Mouse (Mus musculus) intestine, postnatal 0 days (tissue): ENCODE data around the gene Hsf2. TPM values are rescaled to one million over a fixed set of nuclear protein-coding genes. Genes with fewer than 3 reads are reported as not detected.
A peak's percentile ranks its signal among the peaks of the same experiment; 100 is the strongest.
"Not testable (repeated sequence)": the region's sequence is repeated elsewhere in the genome, so short reads cannot be mapped to it uniquely, and the experiment has no call there.

Source experiments
- ATAC-seq: fragments of 200-750 bp; cut with Nextera tagmentation; 2 replicates; pipeline ENCODE4 v1.8.0; 2017; ENCODE audit warnings: mild to moderate bottlenecking, moderate TSS enrichment, moderate library complexity
- H3K27ac ChIP-seq: fragments of 300-500 bp; sonication (generic); 2 replicates; pipeline ENCODE4 v1.5.1; 2014; ENCODE audit warnings: mild to moderate bottlenecking, low read depth, low read length, moderate library complexity
- H3K27me3 ChIP-seq: fragments of 300-500 bp; sonication (generic); replicated peaks from 2 replicates; pipeline ENCODE4 v1.6.1; 2014; ENCODE audit warnings: low read length, mixed read lengths; ENCODE audit not compliant: control insufficient read depth, insufficient read depth
- H3K36me3 ChIP-seq: fragments of 300-500 bp; sonication (generic); 2 replicates; pipeline ENCODE4 v1.6.1; 2014; ENCODE audit warnings: mild to moderate bottlenecking, moderate library complexity; ENCODE audit not compliant: control insufficient read depth, insufficient read depth
- H3K4me1 ChIP-seq: fragments of 300-500 bp; sonication (generic); replicated peaks from 2 replicates; pipeline ENCODE4 v1.6.1; 2014; ENCODE audit warnings: antibody characterized with exemption, low read length, mixed read lengths; ENCODE audit not compliant: control insufficient read depth, insufficient read depth
- H3K4me2 ChIP-seq: fragments of 300-500 bp; sonication (generic); replicated peaks from 2 replicates; pipeline ENCODE4 v1.6.1; 2014; ENCODE audit warnings: low read depth, mild to moderate bottlenecking, moderate library complexity
- H3K4me3 ChIP-seq: fragments of 300-500 bp; sonication (generic); 2 replicates; pipeline ENCODE4 v1.5.1; 2014; ENCODE audit warnings: low read depth, low read length
- H3K9ac ChIP-seq: fragments of 300-500 bp; sonication (generic); 2 replicates; pipeline ENCODE4 v1.6.1; 2014; ENCODE audit warnings: mild to moderate bottlenecking, low read depth, low read length
- H3K9me3 ChIP-seq: fragments of 300-500 bp; sonication (generic); 2 replicates; pipeline ENCODE4 v1.6.1; 2016; ENCODE audit warnings: mixed run types; ENCODE audit not compliant: control insufficient read depth
- CTCF ChIP-seq: sonication (generic); IDR thresholded peaks from 2 replicates; pipeline ENCODE4 v1.5.1; 2016; ENCODE audit warnings: low read depth, mild to moderate bottlenecking, control low read depth, antibody characterized with exemption, moderate library complexity
- WGBS: fragments of 180-500 bp; shearing (Covaris S2); extraction: QIAGEN DNeasy Blood & Tissue Kit; methylation state at CpG from one replicate; pipeline ENCODE4 v1.1.7; 2014; 5-methylcytosine and 5-hydroxymethylcytosine counted together
- polyA plus RNA-seq: library from polyadenylated mRNA; unstranded; fragments of >200 nt; fragmentation: Nextera tagmentation; extraction: Ambion mirVana; gene quantifications from 2 replicates; pipeline ENCODE4 v1.2.1, GENCODE M21; 2015

Hsf2 gene
- polyA plus RNA-seq, 1 experiment from 2014 or later = 9.6 TPM

DNA sequence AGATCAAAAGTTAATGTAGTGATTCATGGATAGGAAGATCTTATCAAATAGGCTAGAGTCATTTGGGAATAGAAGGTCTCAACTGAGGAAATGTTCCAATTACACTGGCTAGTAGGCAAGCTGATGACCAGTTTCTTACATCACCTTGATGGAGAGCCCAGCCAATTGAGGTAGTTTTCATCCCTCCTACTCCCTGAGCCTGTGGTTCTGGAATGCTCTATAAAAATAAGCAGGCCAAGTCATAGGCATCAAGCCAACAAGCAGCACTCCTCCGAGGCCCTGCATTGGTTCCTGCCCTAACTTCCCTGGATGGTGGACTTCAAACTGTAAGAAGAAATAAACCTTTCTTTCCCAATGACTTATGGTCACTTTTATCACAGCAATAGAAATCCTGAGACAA, 29.1 kb downstream of the Hsf2 start:
- Histone ChIP-seq H3K4me3 (no peak overlapping the region), H3K4me1 (no peaks in the 10 kb centered on the region), H3K27me3 (no peaks in the 10 kb centered on the region), H3K9ac (no peak overlapping the region), H3K36me3 (peaks cover 56% of the 10 kb centered on the region), H3K9me3 (no peaks in the 10 kb centered on the region), H3K27ac (no peak overlapping the region), H3K4me2 (no peak overlapping the region)
- 71% methylated on average over 1 of the region's 1 CpGs for WGBS
- ATAC-seq = no peak
- TF ChIP-seq CTCF = no peak

GRCm38 (mm10) chr10:57526469-57526868, 40.3 kb downstream of the Hsf2 start:
- TF ChIP-seq CTCF = no peak
- H3K27ac ChIP-seq = no peak overlapping the region
- H3K9ac ChIP-seq = no peak overlapping the region
- peaks cover 25% of the 10 kb centered on the region for H3K36me3 ChIP-seq
- 89% methylated on average over 5 of the region's 5 CpGs for WGBS
- H3K4me1 ChIP-seq = 0 out of 2 replicates have a peak, but pooled peaks cover 6% of the 10 kb centered on the region
- no peak overlapping the region for H3K4me3 ChIP-seq
- H3K9me3 ChIP-seq = no peaks in the 10 kb centered on the region
- H3K4me2 ChIP-seq = no peak overlapping the region
- no peaks in the 10 kb centered on the region for H3K27me3 ChIP-seq
- no peak for ATAC-seq

DNA sequence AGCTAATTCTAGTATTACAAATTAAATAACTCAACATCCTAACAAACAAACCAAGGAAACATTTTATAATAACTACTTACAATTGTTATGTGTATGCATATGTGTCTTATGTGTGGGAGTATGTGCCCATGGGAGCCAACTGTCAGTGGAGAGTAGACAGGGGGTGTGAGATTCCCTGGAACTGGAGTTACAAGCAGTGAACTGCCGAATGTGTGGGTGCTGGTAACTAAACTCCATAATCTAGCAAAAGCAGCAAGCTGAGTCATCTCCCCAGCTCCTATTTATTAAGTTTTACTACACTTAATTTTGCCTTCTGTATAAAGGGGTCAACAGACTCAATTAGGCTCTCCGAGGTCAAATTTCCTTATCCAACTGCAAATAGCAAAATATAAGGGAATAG, 44.9 kb downstream of the Hsf2 start:
- 52% methylated on average over 2 of the region's 2 CpGs for WGBS
- Histone ChIP-seq H3K27ac (no peak overlapping the region), H3K36me3 (peaks cover 9% of the 10 kb centered on the region), H3K27me3 (no peaks in the 10 kb centered on the region), H3K9me3 (no peaks in the 10 kb centered on the region), H3K4me3 (peak overlapping the region; percentile 73), H3K9ac (no peak overlapping the region), H3K4me2 (peak overlapping the region; percentile 62), H3K4me1 (0 out of 2 replicates have a peak, but pooled peaks cover 6% of the 10 kb centered on the region)
- no peak for ATAC-seq
- no peak for TF ChIP-seq CTCF

DNA sequence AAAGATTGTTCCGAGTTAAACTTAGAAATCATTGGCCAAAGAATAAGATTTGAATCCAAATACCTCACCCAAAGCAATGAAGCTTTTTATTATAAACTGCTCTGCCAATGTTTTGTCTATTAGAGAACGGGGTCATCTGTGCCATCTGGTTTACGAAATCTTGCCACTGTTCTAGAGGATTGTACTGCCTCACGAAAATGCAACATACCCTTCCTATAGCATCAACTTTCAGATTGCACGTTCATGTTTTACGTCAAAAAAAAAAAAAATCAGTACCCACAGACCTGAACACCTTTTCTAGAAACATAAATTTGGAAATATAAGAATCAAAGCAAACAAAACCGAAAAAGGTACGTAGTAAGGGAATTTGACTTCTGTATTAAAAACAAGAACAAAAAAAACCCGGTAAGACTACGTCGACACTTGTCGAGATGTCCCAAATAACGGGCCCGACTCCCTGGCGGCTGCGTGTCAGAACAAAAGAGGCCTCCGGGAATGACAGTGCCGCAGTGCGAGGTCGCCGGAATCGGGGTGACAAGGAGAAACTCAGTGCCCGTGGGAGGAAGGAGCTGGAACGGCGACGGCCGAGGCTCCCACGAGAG, 45.5 kb downstream of the Hsf2 start:
- ATAC-seq = no peak

DNA sequence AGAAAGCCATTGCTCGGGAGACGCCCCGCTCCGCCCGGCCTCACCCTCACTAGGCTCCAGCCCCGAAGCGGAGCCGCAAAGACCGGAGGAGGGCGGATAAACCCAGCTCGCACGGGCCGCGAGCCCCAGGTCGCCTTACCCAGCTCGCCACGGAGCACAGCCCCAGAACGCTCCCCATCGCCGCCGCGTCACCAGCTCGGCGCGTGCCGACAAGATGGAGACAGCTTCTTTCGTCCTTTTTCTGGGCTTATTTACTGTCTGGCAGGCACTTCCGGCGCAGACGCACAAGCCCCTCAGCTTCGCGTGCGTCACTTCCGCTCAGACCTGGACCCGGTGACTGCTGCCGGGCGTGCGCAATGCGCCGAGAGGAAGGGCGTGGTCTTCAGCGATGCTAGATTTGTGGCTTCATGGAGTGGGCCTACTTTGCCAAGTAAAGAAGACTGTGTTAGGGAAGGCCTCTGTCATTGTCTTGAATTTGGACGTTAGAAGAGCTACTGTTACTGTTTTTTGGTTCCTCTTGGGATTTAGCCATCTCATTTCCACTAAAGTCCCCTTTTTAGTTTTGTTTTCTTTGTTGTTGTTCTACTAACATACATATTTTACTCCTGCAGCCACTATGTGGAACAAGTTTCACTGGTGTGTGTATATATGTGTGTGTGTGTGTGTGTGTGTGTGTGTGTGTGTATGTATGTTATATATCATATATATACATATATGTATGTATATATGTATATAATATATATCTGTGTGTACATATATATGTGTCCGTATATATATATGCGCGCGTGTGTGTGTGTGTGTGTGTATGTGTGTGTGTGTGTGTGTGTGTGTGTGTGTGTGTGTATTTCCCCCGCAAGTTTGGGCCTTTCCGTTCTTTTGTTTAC, 46.3 kb downstream of the Hsf2 start, which contains the start of gene Serinc1:
Serinc1 (minus strand) TSS at position 313 of the 884 bp plus-strand sequence.
- Histone ChIP-seq H3K27me3 (no peaks in the 10 kb centered on the region), H3K36me3 (no peaks in the 10 kb centered on the region), H3K9ac (peak within 1 kb of the TSS; percentile 70), H3K9me3 (no peaks in the 10 kb centered on the region), H3K27ac (peak within 1 kb of the TSS; percentile 80), H3K4me3 (peak within 1 kb of the TSS; percentile 73), H3K4me1 (0 out of 2 replicates have a peak, but pooled peaks cover 6% of the 10 kb centered on the region), H3K4me2 (peak within 1 kb of the TSS; percentile 62)
- no peak for TF ChIP-seq CTCF
- ATAC-seq = peak; percentile 100
- WGBS = 12% methylated on average over 49 of the region's 49 CpGs

More for the DNA sequence above, 45.5 kb downstream of the Hsf2 start:
- Histone ChIP-seq H3K4me3 (peak overlapping the region; percentile 73), H3K27me3 (no peaks in the 10 kb centered on the region), H3K9me3 (no peaks in the 10 kb centered on the region), H3K36me3 (peaks cover 3% of the 10 kb centered on the region), H3K4me2 (peak overlapping the region; percentile 62), H3K4me1 (0 out of 2 replicates have a peak, but pooled peaks cover 6% of the 10 kb centered on the region), H3K27ac (peak overlapping the region; percentile 80), H3K9ac (peak overlapping the region; percentile 70)
- no peak for TF ChIP-seq CTCF
- 2% methylated on average over 28 of the region's 28 CpGs for WGBS

GRCm38 (mm10) chr10:57543890-57544289, 57.7 kb downstream of the Hsf2 start:
- H3K9me3 ChIP-seq, H3K4me3 ChIP-seq, H3K4me1 ChIP-seq, H3K27ac ChIP-seq, H3K9ac ChIP-seq, H3K36me3 ChIP-seq, H3K4me2 ChIP-seq, H3K27me3 ChIP-seq, ATAC-seq: not testable (repeated sequence)
- 87% methylated on average over 9 of the region's 9 CpGs for WGBS
